Mouse (Mus musculus): Measurements from ENCODE around the gene Srp54b. TPM values are rescaled to one million over a fixed set of nuclear protein-coding genes. Genes with fewer than 3 reads are reported as not detected.

Gene Srp54b
- 20.9 and 40.9 TPM in 2 replicates for polyA plus RNA-seq (2012; rRNA removed)

GRCm38 (mm10) chr12:55154559-55155448, at the start of gene Srp54b:
Gene Srp54b (plus strand): TSS chr12:55155104.

GRCm38 (mm10) chr12:55124242-55124641, 30.7 kb upstream of the Srp54b start, which contains the start of gene Fam177a:
Gene Fam177a (plus strand): TSS chr12:55124469.

GRCm38 (mm10) chr12:55199306-55199705, 44.4 kb downstream of the Srp54b start, which contains the start of gene 1700047I17Rik2:
Gene 1700047I17Rik2 (plus strand): TSS chr12:55199592.

GRCm38 (mm10) chr12:55229626-55230519, 75.0 kb downstream of the Srp54b start, which contains the start of gene Srp54c:
Gene Srp54c (plus strand): TSS chr12:55230168.

Other genes starting within 250 kb of the Srp54b start
- not detected in 2 replicates for gene Gm20403, start 168.6 kb upstream of the Srp54b start, polyA plus RNA-seq (2012; rRNA removed)
- gene Baz1a, start 140.8 kb upstream of the Srp54b start, polyA plus RNA-seq (2012; rRNA removed) = 2.2 and 2.4 TPM in 2 replicates
- 2.8 TPM in 2 replicates for gene 2700097O09Rik, start 75.0 kb upstream of the Srp54b start, polyA plus RNA-seq (2012; rRNA removed)
- 12.9 and 27.5 TPM in 2 replicates for gene Srp54a, start 74.8 kb upstream of the Srp54b start, polyA plus RNA-seq (2012; rRNA removed)
- gene Fam177a, start 30.6 kb upstream of the Srp54b start, polyA plus RNA-seq (2012; rRNA removed) = 9.9 and 10.3 TPM in 2 replicates
- gene 1700047I17Rik2, start 44.5 kb downstream of the Srp54b start, polyA plus RNA-seq (2012; rRNA removed) = not detected in 2 replicates
- 1.9 and 3.1 TPM in 2 replicates for gene Srp54c, start 75.1 kb downstream of the Srp54b start, polyA plus RNA-seq (2012; rRNA removed)
- gene 1110008L16Rik, start 144.5 kb downstream of the Srp54b start, polyA plus RNA-seq (2012; rRNA removed) = 4.6 and 5.4 TPM in 2 replicates
- 0.94 and 1.00 TPM in 2 replicates for gene Ppp2r3c, start 147.9 kb downstream of the Srp54b start, polyA plus RNA-seq (2012; rRNA removed)
- 19.3 and 28.2 TPM in 2 replicates for gene Psma6, start 229.1 kb downstream of the Srp54b start, polyA plus RNA-seq (2012; rRNA removed)

Measured in colon, adult 2 months (tissue).